Mouse (Mus musculus): ENCODE results near the gene Csf2.

DNA sequence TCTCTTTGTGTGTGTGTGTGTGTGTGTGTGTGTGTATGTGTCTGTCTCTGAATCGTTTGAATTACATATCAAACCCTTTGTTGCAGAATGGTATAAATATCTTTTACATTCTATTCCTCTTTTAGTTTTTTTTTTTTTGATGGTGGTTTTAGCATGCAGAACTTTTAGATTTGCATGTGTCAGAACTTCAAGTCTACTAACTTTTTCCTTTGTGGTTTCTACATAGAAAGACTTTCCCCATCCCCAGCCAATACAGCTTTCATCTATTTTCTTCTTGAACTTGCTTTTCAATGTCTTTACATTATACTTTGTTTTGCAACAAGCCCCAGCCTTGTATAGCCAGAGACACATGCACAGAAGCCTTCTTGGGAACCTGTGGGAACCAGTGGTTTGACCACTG, 47.3 kb upstream of the Csf2 start:
- TF ChIP-seq E2F4 (IDR thresholded peaks at IDR 0.05; ENCODE audit: insufficient read depth): no peak
- no peak for TF ChIP-seq USF1 (IDR thresholded peaks at IDR 0.05; ENCODE audit: low read depth)
- no peak for TF ChIP-seq MYOG (IDR thresholded peaks at IDR 0.05; ENCODE audit: control insufficient read depth in 1 of 3, insufficient read depth in 1 of 3, insufficient read length in 2 of 3, low read depth in 2 of 3)
- no peak for TF ChIP-seq POLR2A (IDR thresholded peaks at IDR 0.05; ENCODE audit: insufficient read length, low read depth)
- TF ChIP-seq TCF12 (IDR thresholded peaks at IDR 0.05; ENCODE audit: insufficient read depth, poor library complexity, severe bottlenecking): no peak
- TF ChIP-seq REST (IDR thresholded peaks at IDR 0.05; ENCODE audit: insufficient read depth, insufficient read length): no peak
- no peak for TF ChIP-seq CEBPB (IDR thresholded peaks at IDR 0.05; ENCODE audit: insufficient read depth, poor library complexity, severe bottlenecking)
- no peak for TF ChIP-seq MAX (IDR thresholded peaks at IDR 0.05; ENCODE audit: low read depth)
- no peak for TF ChIP-seq POLR2AphosphoS2 (IDR thresholded peaks at IDR 0.05; ENCODE audit: insufficient read length, low read depth)
- no peak for TF ChIP-seq MYOD1 (IDR thresholded peaks at IDR 0.05; ENCODE audit: control insufficient read depth in 1 of 3, insufficient read length in 2 of 3, low read depth in 2 of 3)
- no peak for TF ChIP-seq TCF3 (IDR thresholded peaks at IDR 0.05; ENCODE audit: insufficient read length, low read depth)
- TF ChIP-seq SRF (IDR thresholded peaks at IDR 0.05; ENCODE audit: control insufficient read depth, insufficient read length, low read depth): no peak

Data from myocyte (in vitro differentiated cells).